Mouse (Mus musculus): Measurements from ENCODE around the gene Zbtb48.

Zbtb48 gene

GRCm38 (mm10) chr4:152006137-152006536 is 21.3 kb downstream of the Zbtb48 start:
- in situ Hi-C loops (cut with MboI; ENCODE audit: low sequenced_read_pairs), result no loop called here

GRCm38 (mm10) chr4:152002063-152002462 is 25.4 kb downstream of the Zbtb48 start:
- in situ Hi-C loops (cut with MboI; ENCODE audit: low sequenced_read_pairs), result no loop called here

- in situ Hi-C loops (cut with MboI; ENCODE audit: low sequenced_read_pairs), result no loop called here
Observed at GRCm38 (mm10) chr4:152001335-152001734, 26.1 kb downstream of the Zbtb48 start.

GRCm38 (mm10) chr4:152000906-152001305 is 26.6 kb downstream of the Zbtb48 start:
- in situ Hi-C loops (cut with MboI; ENCODE audit: low sequenced_read_pairs), result no loop called here

GRCm38 (mm10) chr4:151999481-151999880 is 28.0 kb downstream of the Zbtb48 start:
- in situ Hi-C loops (cut with MboI; ENCODE audit: low sequenced_read_pairs), result no loop called here

GRCm38 (mm10) chr4:151997701-151998100 is 29.8 kb downstream of the Zbtb48 start:
- in situ Hi-C loops (cut with MboI; ENCODE audit: low sequenced_read_pairs), result no loop called here

GRCm38 (mm10) chr4:151996951-151997222 is 30.6 kb downstream of the Zbtb48 start:
- in situ Hi-C loops (cut with MboI; ENCODE audit: low sequenced_read_pairs), result no loop called here

GRCm38 (mm10) chr4:151996173-151996950 is 31.1 kb downstream of the Zbtb48 start, which contains the start of gene Phf13:
Phf13 (minus strand) TSS chr4:151996258.
- in situ Hi-C loops (cut with MboI; ENCODE audit: low sequenced_read_pairs), result no loop called here

- in situ Hi-C loops (cut with MboI; ENCODE audit: low sequenced_read_pairs), result no loop called here
Observed at GRCm38 (mm10) chr4:151995371-151996172, 31.9 kb downstream of the Zbtb48 start.

GRCm38 (mm10) chr4:151994228-151995171 is 33.0 kb downstream of the Zbtb48 start:
- in situ Hi-C loops (cut with MboI; ENCODE audit: low sequenced_read_pairs), result no loop called here

GRCm38 (mm10) chr4:151993035-151993434 is 34.4 kb downstream of the Zbtb48 start:
- in situ Hi-C loops (cut with MboI; ENCODE audit: low sequenced_read_pairs), result no loop called here

GRCm38 (mm10) chr4:151992091-151992490 is 35.4 kb downstream of the Zbtb48 start:
- in situ Hi-C loops (cut with MboI; ENCODE audit: low sequenced_read_pairs), result no loop called here

- in situ Hi-C loops (cut with MboI; ENCODE audit: low sequenced_read_pairs), result no loop called here
Observed at GRCm38 (mm10) chr4:151989110-151989488, 38.4 kb downstream of the Zbtb48 start.

- in situ Hi-C loops (cut with MboI; ENCODE audit: low sequenced_read_pairs), result no loop called here
Observed at GRCm38 (mm10) chr4:151988342-151989109, 38.9 kb downstream of the Zbtb48 start, which contains the start of gene Thap3. Thap3 (minus strand) TSS chr4:151988997.

- in situ Hi-C loops (cut with MboI; ENCODE audit: low sequenced_read_pairs), result no loop called here
Observed at GRCm38 (mm10) chr4:151988014-151988341, 39.5 kb downstream of the Zbtb48 start.

- in situ Hi-C loops (cut with MboI; ENCODE audit: low sequenced_read_pairs), result no loop called here
Observed at GRCm38 (mm10) chr4:151986650-151987049, 40.8 kb downstream of the Zbtb48 start.

GRCm38 (mm10) chr4:151985886-151986285 is 41.6 kb downstream of the Zbtb48 start:
- in situ Hi-C loops (cut with MboI; ENCODE audit: low sequenced_read_pairs), result no loop called here

- in situ Hi-C loops (cut with MboI; ENCODE audit: low sequenced_read_pairs), result no loop called here
Observed at GRCm38 (mm10) chr4:151983560-151983959, 43.9 kb downstream of the Zbtb48 start.

- in situ Hi-C loops (cut with MboI; ENCODE audit: low sequenced_read_pairs), result no loop called here
Observed at GRCm38 (mm10) chr4:151983043-151983442, 44.4 kb downstream of the Zbtb48 start.

- in situ Hi-C loops (cut with MboI; ENCODE audit: low sequenced_read_pairs), result no loop called here
Observed at GRCm38 (mm10) chr4:151981363-151981762, 46.1 kb downstream of the Zbtb48 start.

All from CH12F3 (cell line).